Mouse (Mus musculus) granulocyte monocyte progenitor cell, adult 5-6 weeks (primary cell): ENCODE results near the gene Phactr1. TPM values are rescaled to one million over a fixed set of nuclear protein-coding genes. Genes with fewer than 3 reads are reported as not detected.

Experiments used
- ATAC-seq: replicated peaks from 2 replicates; pipeline ENCODE4 v1.8.0; 2016; ENCODE audit warnings: mild to moderate bottlenecking, moderate TSS enrichment, inconsistent platforms; ENCODE audit not compliant: poor library complexity, severe bottlenecking
- total RNA-seq, 2 experiments: library from RNA; stranded (forward) in 1 of 2; stranded (reverse) in 1 of 2; fragments of 200-712, 200-1000 nt in 1 of 2; fragments of >200 nt in 1 of 2; fragmentation: Nextera tagmentation in 1 of 2; gene quantifications; 2 replicates each; pipeline ENCODE4 v1.2.3; 2014 to 2017

The Phactr1 gene
- total RNA-seq, 2 experiments from 2014 or later: 0.56 TPM; not detected in 1

GRCm38 (mm10) chr13:43008466-43008865 is 328.0 kb downstream of the Phactr1 start:
- no peak for ATAC-seq

- ATAC-seq: no peak
Observed at GRCm38 (mm10) chr13:43009596-43009995, 329.2 kb downstream of the Phactr1 start.

GRCm38 (mm10) chr13:43011516-43011915 is 331.1 kb downstream of the Phactr1 start:
- no peak for ATAC-seq

- no peak for ATAC-seq
Observed at GRCm38 (mm10) chr13:43013984-43014383, 333.6 kb downstream of the Phactr1 start.

GRCm38 (mm10) chr13:43015768-43016167 is 335.3 kb downstream of the Phactr1 start:
- no peak for ATAC-seq

- no peak for ATAC-seq
Observed at GRCm38 (mm10) chr13:43018863-43019262, 338.4 kb downstream of the Phactr1 start.

GRCm38 (mm10) chr13:43021031-43021430 is 340.6 kb downstream of the Phactr1 start:
- no peak for ATAC-seq

- no peak for ATAC-seq
Observed at GRCm38 (mm10) chr13:43023005-43023404, 342.6 kb downstream of the Phactr1 start.

- no peak for ATAC-seq
Observed at GRCm38 (mm10) chr13:43027568-43027967, 347.1 kb downstream of the Phactr1 start.

- no peak for ATAC-seq
Observed at GRCm38 (mm10) chr13:43030222-43030621, 349.8 kb downstream of the Phactr1 start.

GRCm38 (mm10) chr13:43032451-43032850 is 352.0 kb downstream of the Phactr1 start:
- ATAC-seq: no peak

GRCm38 (mm10) chr13:43036510-43036909 is 356.1 kb downstream of the Phactr1 start:
- no peak for ATAC-seq

GRCm38 (mm10) chr13:43042766-43043165 is 362.3 kb downstream of the Phactr1 start:
- no peak for ATAC-seq

- no peak for ATAC-seq
Observed at GRCm38 (mm10) chr13:43048553-43048952, 368.1 kb downstream of the Phactr1 start.

GRCm38 (mm10) chr13:43053201-43053600 is 372.8 kb downstream of the Phactr1 start:
- ATAC-seq: no peak

- ATAC-seq: no peak
Observed at GRCm38 (mm10) chr13:43055136-43055535, 374.7 kb downstream of the Phactr1 start.

GRCm38 (mm10) chr13:43057104-43057503 is 376.7 kb downstream of the Phactr1 start:
- ATAC-seq: no peak

- no peak for ATAC-seq
Observed at GRCm38 (mm10) chr13:43063355-43063754, 382.9 kb downstream of the Phactr1 start.

- no peak for ATAC-seq
Observed at GRCm38 (mm10) chr13:43068716-43069265, 388.4 kb downstream of the Phactr1 start.

- no peak for ATAC-seq
Observed at GRCm38 (mm10) chr13:43070496-43070895, 390.1 kb downstream of the Phactr1 start.

- no peak for ATAC-seq
Observed at GRCm38 (mm10) chr13:43070971-43071370, 390.5 kb downstream of the Phactr1 start.

GRCm38 (mm10) chr13:43075456-43075855 is 395.0 kb downstream of the Phactr1 start:
- ATAC-seq: no peak

GRCm38 (mm10) chr13:43077485-43077884 is 397.1 kb downstream of the Phactr1 start:
- no peak for ATAC-seq
